Mouse (Mus musculus) MEL (cell line): ENCODE measurements around the gene Avpr2. TPM values are rescaled to one million over a fixed set of nuclear protein-coding genes. Genes with fewer than 3 reads are reported as not detected.

Source experiments
- DNase-seq: peaks from one replicate; pipeline ENCODE4 v3.0.0; 2011; ENCODE audit warnings: low read depth, low spot score
- H3K27ac ChIP-seq: 2 replicates; pipeline ENCODE4 v1.5.1; 2012; ENCODE audit warnings: low read depth, mild to moderate bottlenecking, control low read depth, low read length, moderate library complexity; ENCODE audit not compliant: control insufficient read depth
- H3K27me3 ChIP-seq, 2 experiments: fragments of 150-350 bp in 1 of 2; sonication (generic) in 1 of 2; 2 replicates each; pipeline ENCODE4 v1.6.1; 2012; ENCODE audit warnings: low read length in 2 of 2, mild to moderate bottlenecking in 2 of 2, improper control_type of control experiment in 1 of 2, moderate library complexity in 1 of 2; ENCODE audit not compliant: insufficient read depth in 2 of 2, control insufficient read depth in 1 of 2
- H3K36me3 ChIP-seq, 2 experiments: 2 replicates each; pipeline ENCODE4 v1.6.1; 2012 to 2014; ENCODE audit warnings: low read length in 2 of 2, improper control_type of control experiment in 1 of 2, inconsistent platforms in 1 of 2, mild to moderate bottlenecking in 1 of 2; ENCODE audit not compliant: insufficient read depth in 2 of 2, control insufficient read depth in 1 of 2
- H3K4me1 ChIP-seq, 2 experiments: fragments of 150-350 bp in 1 of 2; sonication (generic) in 1 of 2; 2 replicates each; pipeline ENCODE4 v1.6.1; 2012; ENCODE audit warnings: low read length in 2 of 2, improper control_type of control experiment in 1 of 2, mild to moderate bottlenecking in 1 of 2; ENCODE audit not compliant: insufficient read depth in 2 of 2, control insufficient read depth in 1 of 2
- H3K4me3 ChIP-seq, 2 experiments: fragments of 150-350 bp in 1 of 2; sonication (generic) in 1 of 2; 2 replicates each; pipeline ENCODE4 v1.5.1; 2012; ENCODE audit warnings: low read depth in 2 of 2, low read length in 2 of 2, mild to moderate bottlenecking in 2 of 2, moderate library complexity in 2 of 2, control low read depth in 1 of 2, improper control_type of control experiment in 1 of 2; ENCODE audit not compliant: control insufficient read depth in 1 of 2, insufficient read depth in 1 of 2
- H3K79me2 ChIP-seq: 2 replicates; pipeline ENCODE4 v1.6.1; 2012; ENCODE audit warnings: mild to moderate bottlenecking, low read length, moderate library complexity; ENCODE audit not compliant: control insufficient read depth, poor library complexity, insufficient read depth
- H3K9ac ChIP-seq: 2 replicates; pipeline ENCODE4 v1.6.1; 2012; ENCODE audit warnings: low read depth, mild to moderate bottlenecking, control low read depth, low read length, moderate library complexity; ENCODE audit not compliant: control insufficient read depth, poor library complexity, severe bottlenecking
- H3K9me3 ChIP-seq: fragments of 150-350 bp; sonication (generic); replicated peaks from 2 replicates; pipeline ENCODE4 v1.6.1; 2012; ENCODE audit warnings: mild to moderate bottlenecking, low read length, improper control_type of control experiment, moderate library complexity; ENCODE audit not compliant: insufficient read depth
- BHLHE40 ChIP-seq: IDR thresholded peaks from 2 replicates; pipeline ENCODE4 v1.6.1; 2012; ENCODE audit warnings: low read depth, mild to moderate bottlenecking, inconsistent platforms, low read length, improper control_type of control experiment, borderline replicate concordance
- CTCF ChIP-seq, 3 experiments: IDR thresholded peaks in 2 of 3; conservative IDR thresholded peaks in 1 of 3; 2 replicates each; pipeline ENCODE4 v1.5.1; 2011 to 2012; ENCODE audit warnings: low read length in 3 of 3, low read depth in 2 of 3, mild to moderate bottlenecking in 2 of 3, improper control_type of control experiment in 1 of 3, inconsistent platforms in 1 of 3, mixed read lengths in 1 of 3, moderate library complexity in 1 of 3; ENCODE audit not compliant: control insufficient read depth in 1 of 3, insufficient read depth in 1 of 3, poor library complexity in 1 of 3, severe bottlenecking in 1 of 3
- E2F4 ChIP-seq: IDR thresholded peaks from 2 replicates; pipeline ENCODE4 v1.6.1; 2011; ENCODE audit warnings: low read depth, low read length, improper control_type of control experiment, borderline replicate concordance
- EP300 ChIP-seq, 2 experiments: IDR thresholded peaks; 2 replicates each; pipeline ENCODE4 v1.6.1; 2011; ENCODE audit warnings: improper control_type of control experiment in 2 of 2, low read length in 2 of 2, low read depth in 1 of 2, mild to moderate bottlenecking in 1 of 2
- HCFC1 ChIP-seq: IDR thresholded peaks from 2 replicates; pipeline ENCODE4 v1.6.1; 2012; ENCODE audit warnings: low read depth, mild to moderate bottlenecking, inconsistent platforms, low read length, improper control_type of control experiment, moderate library complexity
- JUND ChIP-seq: IDR thresholded peaks from 2 replicates; pipeline ENCODE4 v1.6.1; 2011; ENCODE audit warnings: low read depth, mild to moderate bottlenecking, improper control_type of control experiment, low read length
- KAT2A ChIP-seq: conservative IDR thresholded peaks from 2 replicates; pipeline ENCODE4 v1.6.1; 2012; ENCODE audit warnings: low read depth, low read length, improper control_type of control experiment, inconsistent platforms
- MEF2A ChIP-seq: IDR thresholded peaks from 2 replicates; pipeline ENCODE4 v1.6.1; 2014; ENCODE audit warnings: low read depth, mild to moderate bottlenecking, inconsistent platforms, low read length, improper control_type of control experiment; ENCODE audit not compliant: poor library complexity, insufficient replicate concordance, severe bottlenecking; ENCODE audit errors: extremely low read depth
- NRF1 ChIP-seq: IDR thresholded peaks from 2 replicates; pipeline ENCODE4 v1.6.1; 2014; ENCODE audit warnings: low read depth, mild to moderate bottlenecking, inconsistent platforms, low read length, improper control_type of control experiment, moderate library complexity; ENCODE audit not compliant: poor library complexity, insufficient read depth, severe bottlenecking
- SMC3 ChIP-seq: IDR thresholded peaks from 2 replicates; pipeline ENCODE4 v1.6.1; 2011; ENCODE audit warnings: low read depth, low read length, improper control_type of control experiment
- TAL1 ChIP-seq: IDR thresholded peaks from 2 replicates; pipeline ENCODE4 v1.6.1; 2012; ENCODE audit warnings: mild to moderate bottlenecking, inconsistent platforms, low read length, moderate library complexity, mixed read lengths
- TCF12 ChIP-seq: IDR thresholded peaks from 2 replicates; pipeline ENCODE4 v1.6.1; 2014; ENCODE audit warnings: low read depth, mild to moderate bottlenecking, inconsistent platforms, low read length, improper control_type of control experiment, moderate library complexity
- UBTF ChIP-seq: IDR thresholded peaks from 2 replicates; pipeline ENCODE4 v1.6.1; 2012; ENCODE audit warnings: low read depth, mild to moderate bottlenecking, inconsistent platforms, low read length, improper control_type of control experiment, moderate library complexity, borderline replicate concordance; ENCODE audit not compliant: insufficient read depth
- polyA plus RNA-seq, 2 experiments: library from polyadenylated mRNA; stranded (reverse) in 1 of 2; unstranded in 1 of 2; fragments of >175 nt in 1 of 2; fragments of >200 nt in 1 of 2; gene quantifications; 2 replicates each; pipeline versions ENCODE4 v1.2.1 to v1.2.4; 2012; ENCODE audit warnings: low replicate concordance in 2 of 2, low read depth in 1 of 2; ENCODE audit not compliant: insufficient read length in 2 of 2, insufficient read depth in 1 of 2, missing spikeins in 1 of 2
- total RNA-seq: library from RNA; depleted of rRNA; stranded (reverse); fragments of 300-350 nt; gene quantifications from 2 replicates; pipeline ENCODE4 v1.2.3, GENCODE M21; 2012

The Avpr2 gene
- total and polyA plus RNA-seq, 3 experiments: 0.35 to 0.49 TPM; not detected in 1

- Histone ChIP-seq H3K27me3 (no peaks in the 10 kb centered on the region), H3K36me3 (no peaks in the 10 kb centered on the region)
- no peak for TF ChIP-seq NRF1
- TF ChIP-seq SMC3: 0 out of 2 replicates have a peak, but pooled peaks have one; percentile 13
- TF ChIP-seq UBTF: no peak
- peak in 1 of 3 experiments; percentile 32; a peak in 3 of 6 replicates for TF ChIP-seq CTCF (IDR thresholded peaks at IDR 0.05 in 2 of 3, conservative IDR thresholded peaks at IDR 0.05 in 1 of 3; ENCODE audit: control insufficient read depth in 1 of 3, insufficient read depth in 1 of 3, low read depth in 2 of 3, low read length in 3 of 3, poor library complexity in 1 of 3, severe bottlenecking in 1 of 3)
- TF ChIP-seq E2F4: no peak
- no peak for TF ChIP-seq HCFC1
- no peak for TF ChIP-seq MEF2A
- TF ChIP-seq JUND: no peak
- TF ChIP-seq BHLHE40: no peak
Observed at GRCm38 (mm10) chrX:73897959-73898358, 6.1 kb downstream of the Avpr2 start.

GRCm38 (mm10) chrX:73910049-73910448 is 18.1 kb downstream of the Avpr2 start:
- Histone ChIP-seq H3K4me3 (no peak overlapping the region; a peak in 2 of 4 replicates), H3K36me3 (peaks cover 0 to 32% of the 10 kb centered on the region in 2 experiments; a peak in 2 of 4 replicates), H3K9ac (0 out of 2 replicates have a peak overlapping the region, but pooled peaks have one; percentile 8), H3K9me3 (no peaks in the 10 kb centered on the region), H3K79me2 (peaks cover 2% of the 10 kb centered on the region), H3K4me1 (peaks cover 15 to 32% of the 10 kb centered on the region in 2 experiments), H3K27me3 (no peaks in the 10 kb centered on the region), H3K27ac (peak overlapping the region; percentile 90)
- DNase-seq: peak; percentile 24
- TF ChIP-seq TAL1 (peak; percentile 67), CTCF (IDR thresholded peaks at IDR 0.05 in 2 of 3, conservative IDR thresholded peaks at IDR 0.05 in 1 of 3; ENCODE audit: control insufficient read depth in 1 of 3, insufficient read depth in 1 of 3, low read depth in 2 of 3, low read length in 3 of 3, poor library complexity in 1 of 3, severe bottlenecking in 1 of 3) (peak in 1 of 3 experiments; percentile 7; a peak in 1 of 6 replicates), EP300 (IDR thresholded peaks at IDR 0.05; ENCODE audit: low read depth in 1 of 2, low read length in 2 of 2) (peak; percentile 25 to 40; a peak in 2 of 4 replicates), TCF12 (no peak), KAT2A (no peak), SMC3 (peak; percentile 21; the same call in 1 of the 2 replicates)

More at GRCm38 (mm10) chrX:73897959-73898358, 6.1 kb downstream of the Avpr2 start:
- Histone ChIP-seq H3K27ac (no peak overlapping the region), H3K79me2 (no peaks in the 10 kb centered on the region), H3K9me3 (no peaks in the 10 kb centered on the region), H3K4me3 (no peak overlapping the region), H3K9ac (no peak overlapping the region), H3K4me1 (no peaks in the 10 kb centered on the region)
- no peak for DNase-seq
